Mouse (Mus musculus): ENCODE data around the gene Sbf2.
A peak's percentile ranks its signal among the peaks of the same experiment; 100 is the strongest.

Gene Sbf2

GRCm38 (mm10) chr7:110281435-110282256 lies 333.1 kb downstream of the Sbf2 start:
- no peak for DNase-seq (ENCODE audit: low read depth, low spot score)

- DNase-seq (ENCODE audit: low read depth, low spot score) = no peak
Observed at GRCm38 (mm10) chr7:110279183-110279582, 335.5 kb downstream of the Sbf2 start.

GRCm38 (mm10) chr7:110277734-110278245 lies 336.9 kb downstream of the Sbf2 start:
- no peak for DNase-seq (ENCODE audit: low read depth, low spot score)

GRCm38 (mm10) chr7:110272434-110272833 lies 342.3 kb downstream of the Sbf2 start:
- no peak for DNase-seq (ENCODE audit: low read depth, low spot score)

- no peak for DNase-seq (ENCODE audit: low read depth, low spot score)
Observed at GRCm38 (mm10) chr7:110271814-110272213, 342.9 kb downstream of the Sbf2 start.

- no peak for DNase-seq (ENCODE audit: low read depth, low spot score)
Observed at GRCm38 (mm10) chr7:110270455-110270854, 344.3 kb downstream of the Sbf2 start.

- DNase-seq (ENCODE audit: low read depth, low spot score) = no peak
Observed at GRCm38 (mm10) chr7:110269777-110270176, 344.9 kb downstream of the Sbf2 start.

GRCm38 (mm10) chr7:110268511-110268910 lies 346.2 kb downstream of the Sbf2 start:
- no peak for DNase-seq (ENCODE audit: low read depth, low spot score)

GRCm38 (mm10) chr7:110267994-110268393 lies 346.7 kb downstream of the Sbf2 start:
- no peak for DNase-seq (ENCODE audit: low read depth, low spot score)

- no peak for DNase-seq (ENCODE audit: low read depth, low spot score)
Observed at GRCm38 (mm10) chr7:110267014-110267413, 347.7 kb downstream of the Sbf2 start.

GRCm38 (mm10) chr7:110265796-110266195 lies 348.9 kb downstream of the Sbf2 start:
- peak; percentile 69 for DNase-seq (ENCODE audit: low read depth, low spot score)

- no peak for DNase-seq (ENCODE audit: low read depth, low spot score)
Observed at GRCm38 (mm10) chr7:110263474-110263873, 351.2 kb downstream of the Sbf2 start.

- no peak for DNase-seq (ENCODE audit: low read depth, low spot score)
Observed at GRCm38 (mm10) chr7:110262661-110263060, 352.1 kb downstream of the Sbf2 start.

- DNase-seq (ENCODE audit: low read depth, low spot score) = no peak
Observed at GRCm38 (mm10) chr7:110261807-110262206, 352.9 kb downstream of the Sbf2 start.

- DNase-seq (ENCODE audit: low read depth, low spot score) = peak; percentile 50
Observed at GRCm38 (mm10) chr7:110259966-110260711, 354.6 kb downstream of the Sbf2 start.

GRCm38 (mm10) chr7:110258196-110258950 lies 356.3 kb downstream of the Sbf2 start:
- no peak for DNase-seq (ENCODE audit: low read depth, low spot score)
